Mouse (Mus musculus) adrenal gland, postnatal 36 days (tissue): ENCODE measurements around the gene Ip6k3. TPM values are rescaled to one million over a fixed set of nuclear protein-coding genes. Genes with fewer than 3 reads are reported as not detected.

Experiments used
- DNase-seq, 2 experiments: peaks; one replicate each; pipeline ENCODE4 v3.0.0; 2021; ENCODE audit warnings: mixed read lengths in 1 of 2
- total RNA-seq, 2 experiments: library from RNA; stranded (reverse); gene quantifications; 2 replicates each; pipeline ENCODE4 v1.2.3; 2021

Gene Ip6k3
- total RNA-seq, 2 experiments from 2014 or later = 0.82 to 3.7 TPM

DNA sequence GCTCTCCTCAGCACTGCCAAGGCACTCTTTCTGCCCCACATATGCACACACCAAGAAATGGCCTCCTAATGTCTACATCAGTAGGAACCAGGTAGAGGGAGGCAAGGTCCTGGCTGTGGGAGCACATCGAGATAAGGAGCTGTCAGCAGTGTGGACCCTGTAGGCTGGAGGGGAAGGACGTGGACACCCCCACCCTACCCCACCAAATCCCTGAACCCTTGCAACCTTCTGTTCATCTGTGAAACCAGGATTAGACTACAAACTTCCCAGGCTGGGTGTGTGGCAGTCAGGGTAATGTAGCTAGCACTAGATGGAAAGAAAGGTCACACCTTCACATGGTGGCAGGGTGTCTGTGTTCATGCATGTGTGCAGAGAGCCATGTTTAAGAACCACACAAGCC lies 44.5 kb downstream of the Ip6k3 start:
- DNase-seq = no peak

GRCm38 (mm10) chr17:27122701-27123100 lies 44.9 kb downstream of the Ip6k3 start:
- DNase-seq = no peak

DNA sequence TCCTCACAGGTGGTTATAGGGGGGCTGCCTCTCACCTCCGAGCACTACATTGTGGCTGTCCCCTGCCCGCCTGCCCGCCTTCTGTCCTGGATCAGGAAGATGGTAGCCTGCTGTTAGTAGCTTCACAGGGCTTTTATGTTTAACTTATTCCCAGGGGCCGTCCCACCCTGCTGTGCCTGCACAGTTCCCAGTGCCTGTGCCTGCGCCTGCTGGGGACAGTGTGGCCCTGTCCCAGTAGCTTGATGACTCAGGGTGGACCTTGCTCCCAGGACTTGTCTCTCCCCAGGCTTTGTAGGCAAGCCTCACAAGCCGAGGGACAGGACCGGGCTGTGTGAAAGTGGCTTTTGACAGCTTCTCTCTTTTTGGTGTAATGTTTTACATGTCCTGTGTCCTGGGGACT lies 45.8 kb downstream of the Ip6k3 start:
- peak; percentile 36 to 59 for DNase-seq

DNA sequence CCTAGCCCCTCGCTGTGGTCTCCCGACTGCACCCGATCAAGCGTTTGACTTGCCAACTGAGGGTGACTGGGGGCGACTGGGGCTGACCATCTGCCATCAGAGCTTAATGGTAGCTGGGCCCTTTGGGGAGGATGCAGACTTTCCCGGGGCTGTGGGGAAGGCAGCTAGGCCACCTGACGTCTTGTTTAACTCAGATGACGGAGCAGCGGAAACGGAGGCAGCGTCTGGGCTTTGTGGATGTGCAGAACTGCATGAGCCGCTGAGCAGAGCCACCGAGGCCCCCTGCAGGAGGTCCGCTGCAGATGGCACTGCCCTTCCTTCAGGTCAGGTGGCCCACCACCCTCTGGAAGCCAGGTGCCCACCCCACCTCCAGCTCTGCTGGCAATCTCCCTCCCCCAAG lies 46.3 kb downstream of the Ip6k3 start:
- no peak for DNase-seq

DNA sequence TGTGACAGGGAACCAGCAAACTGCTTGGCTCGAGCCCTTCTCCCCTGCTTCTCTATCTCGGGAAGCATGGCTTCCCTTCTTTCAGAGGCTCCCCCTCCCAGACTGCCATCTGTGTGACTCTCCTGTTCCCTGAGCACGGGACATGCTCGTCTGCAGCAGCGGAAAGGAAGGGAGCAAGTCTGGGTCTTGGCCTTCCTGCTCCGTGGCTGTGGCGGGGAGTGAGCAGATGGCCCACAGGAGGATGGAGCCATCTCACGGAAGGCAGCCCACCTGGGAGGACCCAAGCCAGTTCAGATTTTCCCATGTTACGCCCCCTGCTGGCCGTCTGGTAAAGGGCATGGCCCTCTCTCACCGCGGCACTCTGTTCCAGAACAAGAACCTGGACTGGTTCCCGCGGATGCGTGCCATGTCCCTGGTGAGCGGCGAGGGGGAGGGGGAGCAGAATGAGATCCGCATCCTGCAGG lies 47.0 kb downstream of the Ip6k3 start:
- peak; percentile 77 to 86 for DNase-seq

DNA sequence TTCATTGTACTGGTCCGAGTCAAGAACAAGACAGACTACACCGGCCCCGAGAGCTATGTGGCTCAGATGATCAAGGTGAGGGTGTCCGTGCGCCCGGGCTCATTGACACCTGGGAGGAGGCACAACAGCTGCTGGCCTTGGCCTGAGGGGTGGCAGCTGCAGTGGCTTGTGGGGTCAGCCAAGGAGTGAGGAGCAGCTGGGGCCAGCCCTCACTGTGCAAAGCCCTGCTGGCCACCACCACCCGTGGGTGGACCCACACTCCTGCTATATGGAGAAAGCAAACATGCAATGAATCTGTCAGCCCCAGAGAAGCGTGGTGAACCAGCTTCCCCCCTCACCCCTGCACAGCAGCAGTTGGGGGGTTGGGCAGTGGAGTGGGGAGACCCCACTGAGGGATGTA lies 47.6 kb downstream of the Ip6k3 start:
- DNase-seq = no peak

DNA sequence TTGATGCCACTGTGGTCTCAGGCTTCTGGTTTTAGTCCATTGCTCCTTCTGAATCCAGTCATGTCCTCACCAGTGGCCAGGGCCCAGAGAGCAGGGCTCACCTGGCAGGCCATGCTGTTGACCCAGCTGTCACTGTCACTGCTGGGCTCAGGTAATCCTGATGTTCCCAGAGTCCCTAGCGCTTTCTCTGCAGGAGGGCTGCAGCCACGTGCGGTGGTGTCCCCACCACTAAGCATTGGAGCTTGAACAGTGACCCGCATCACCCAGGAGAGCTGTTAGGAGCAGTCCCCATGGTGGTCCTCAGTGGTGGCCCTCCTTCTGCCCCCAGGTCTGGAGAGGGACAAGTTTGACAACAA lies 48.1 kb downstream of the Ip6k3 start:
- no peak for DNase-seq

DNA sequence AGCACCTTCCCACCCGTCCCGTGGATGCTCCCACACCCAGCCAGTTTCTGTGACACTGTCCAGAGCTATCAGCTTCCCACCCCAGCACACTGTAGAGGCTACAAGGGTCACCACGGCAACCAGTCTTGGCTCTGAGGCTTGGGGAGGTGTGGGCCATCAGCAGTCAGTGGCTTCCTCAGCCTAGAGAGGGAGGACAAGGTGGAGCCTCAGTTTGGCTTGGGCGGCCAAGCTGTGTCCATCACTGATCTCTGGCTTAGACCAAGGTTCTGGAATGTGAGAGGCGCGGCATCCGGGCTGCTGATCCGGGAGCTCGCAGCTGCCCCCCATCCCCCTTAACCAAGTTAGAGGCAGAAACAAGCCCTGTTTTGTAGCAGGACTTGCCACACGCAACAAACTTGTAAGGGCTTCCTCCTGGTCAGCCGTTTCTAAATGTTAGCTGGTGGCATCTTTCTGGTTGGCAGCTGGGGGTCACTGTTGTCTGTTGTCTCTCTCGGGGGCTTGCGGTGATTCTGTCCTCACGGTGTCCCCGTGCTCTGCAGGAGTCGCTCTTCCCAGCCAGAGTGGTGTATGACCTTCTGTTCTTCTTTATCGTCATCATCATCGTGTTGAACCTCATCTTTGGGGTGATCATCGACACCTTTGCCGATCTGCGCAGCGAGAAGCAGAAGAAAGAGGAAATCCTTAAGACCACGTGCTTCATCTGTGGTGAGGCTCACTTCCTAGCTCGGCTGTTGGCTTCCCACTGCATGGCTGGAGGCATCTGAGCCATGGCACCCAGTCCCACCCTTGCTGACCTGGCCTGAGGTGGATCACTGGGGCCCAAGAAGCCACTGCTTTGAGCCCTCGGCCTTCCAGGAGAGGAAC lies 48.7 kb downstream of the Ip6k3 start:
- no peak for DNase-seq

- no peak for DNase-seq
These were observed 57.5 kb downstream of the Ip6k3 start for GRCm38 (mm10) chr17:27110072-27110471.

- no peak for DNase-seq
These were observed 59.7 kb downstream of the Ip6k3 start for GRCm38 (mm10) chr17:27107936-27108335.

GRCm38 (mm10) chr17:27106745-27107144 lies 60.9 kb downstream of the Ip6k3 start:
- no peak for DNase-seq

DNA sequence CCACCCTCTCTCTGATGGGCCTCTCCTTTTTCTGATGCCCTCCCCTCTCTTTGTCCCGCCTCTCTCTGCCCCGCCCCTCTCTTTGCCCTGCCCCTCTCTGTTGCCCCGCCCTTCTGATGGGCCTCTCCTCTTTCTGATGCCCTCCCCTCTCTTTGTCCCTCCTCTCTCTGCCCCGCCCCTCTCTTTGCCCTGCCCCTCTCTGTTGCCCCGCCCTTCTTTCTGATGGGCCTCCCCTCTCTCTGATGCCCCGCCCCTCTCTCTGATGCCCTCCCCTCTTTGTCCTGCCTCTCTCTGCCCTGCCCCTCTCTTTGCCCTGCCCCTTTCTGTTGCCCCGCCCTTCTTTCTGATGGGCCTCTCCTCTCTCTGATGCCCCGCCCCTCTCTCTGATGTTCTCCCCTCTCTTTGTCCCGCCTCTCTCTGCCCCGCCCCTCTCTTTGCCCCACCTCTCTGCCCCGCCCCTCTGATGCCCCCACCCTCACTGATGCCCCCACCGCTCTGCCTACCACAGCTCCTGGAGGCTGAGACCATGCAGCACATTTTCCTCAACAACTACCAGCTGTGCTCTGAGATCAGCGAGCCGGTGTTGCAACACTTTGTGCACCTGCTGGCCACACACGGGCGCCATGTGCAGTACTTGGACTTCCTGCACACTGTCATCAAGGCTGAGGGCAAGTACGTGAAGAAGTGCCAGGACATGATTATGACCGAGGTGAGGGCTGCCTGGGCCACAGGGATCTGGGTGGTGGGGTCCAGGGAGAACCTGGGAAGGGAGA lies 61.7 kb downstream of the Ip6k3 start:
- DNase-seq = no peak

DNA sequence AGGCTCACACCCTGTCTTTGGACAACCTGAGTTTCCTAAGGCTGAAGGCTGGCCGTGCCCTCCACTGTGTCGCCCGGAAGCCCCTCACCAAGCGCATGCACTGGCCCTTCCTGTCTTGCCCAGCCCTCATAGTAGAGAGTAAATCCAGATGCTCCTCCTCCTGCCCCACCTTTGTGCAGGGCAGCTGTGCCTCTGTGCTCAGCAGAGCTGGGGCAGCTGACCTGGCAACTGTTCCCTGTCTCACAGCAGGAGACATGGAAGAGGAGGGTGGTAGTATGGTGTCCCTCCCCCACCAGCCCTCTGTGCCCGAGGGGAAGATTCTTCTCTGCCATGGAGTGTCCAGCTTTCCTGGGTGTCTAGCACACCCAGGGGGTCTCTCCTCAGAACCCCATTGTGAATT lies 65.9 kb downstream of the Ip6k3 start:
- no peak for DNase-seq

GRCm38 (mm10) chr17:27095690-27096089 lies 71.9 kb downstream of the Ip6k3 start:
- peak; percentile 30 to 60 for DNase-seq

Other genes starting within 250 kb of the Ip6k3 start
- gene Phf1, start 234.7 kb downstream of the Ip6k3 start, total RNA-seq = 10 to 100 TPM; 34.2 to 37.9 TPM
- 100 to 1,000 TPM; 129 to 165 TPM for gene Cuta, start 228.2 kb downstream of the Ip6k3 start, total RNA-seq
- gene Syngap1, start 226.5 kb downstream of the Ip6k3 start, total RNA-seq = 10 to 100 TPM; 11.4 to 18.6 TPM
- gene Zbtb9, start 194.6 kb downstream of the Ip6k3 start, total RNA-seq = 10 to 100 TPM in 1 of 2 experiments, 1 to 10 TPM in 1; 9.9 to 10.5 TPM
- 10 to 100 TPM; 29.3 to 42.4 TPM for gene Bak1, start 138.8 kb downstream of the Ip6k3 start, total RNA-seq
- gene Itpr3, start 110.5 kb downstream of the Ip6k3 start, total RNA-seq = 1 to 10 TPM; 5.9 to 6.3 TPM
- 100 to 1,000 TPM; 245 to 370 TPM for gene Uqcc2, start 33.9 kb downstream of the Ip6k3 start, total RNA-seq
- gene Lemd2, start 36.7 kb upstream of the Ip6k3 start, total RNA-seq = 10 to 100 TPM; 66.5 to 76.6 TPM